Mouse (Mus musculus) lung, adult 2 months (tissue): Measurements from ENCODE around the gene Zfhx3.

Source experiments
- CTCF ChIP-seq: fragments of 200-500 bp; IDR thresholded peaks from 2 replicates; pipeline ENCODE4 v1.5.1; 2011; ENCODE audit warnings: mild to moderate bottlenecking, low read length, control low read depth; ENCODE audit not compliant: insufficient read depth
- POLR2A ChIP-seq: fragments of 200-500 bp; IDR thresholded peaks from 2 replicates; pipeline ENCODE4 v1.6.1; 2011; ENCODE audit warnings: low read depth, mild to moderate bottlenecking, control low read depth, low read length, borderline replicate concordance; ENCODE audit errors: extremely low read depth

DNA sequence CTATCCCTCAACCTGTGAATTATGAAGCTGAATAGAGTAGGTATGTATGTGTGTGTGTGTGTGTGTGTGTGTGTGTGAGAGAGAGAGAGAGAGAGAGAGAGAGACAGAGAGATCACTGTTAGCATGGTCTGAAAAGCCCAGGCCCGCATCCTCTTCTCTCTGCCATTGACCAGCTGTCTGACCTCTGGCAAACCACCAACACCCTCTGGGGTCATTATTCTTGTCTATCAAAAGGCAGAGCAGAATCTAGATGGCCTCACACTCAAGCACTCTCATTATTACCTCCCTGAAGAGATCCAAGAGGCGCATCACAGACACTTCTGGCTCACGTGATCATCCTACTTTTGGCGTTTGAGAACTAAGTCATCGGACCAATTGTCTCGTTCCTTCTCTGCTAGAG is 831.0 kb downstream of the Zfhx3 start:
- no peak for TF ChIP-seq CTCF
- no peak for TF ChIP-seq POLR2A
